Mouse (Mus musculus): ENCODE results near the gene Tex48.
A peak's percentile ranks its signal among the peaks of the same experiment; 100 is the strongest.

Tex48 gene

GRCm38 (mm10) chr4:63622378-63622835 lies at the start of gene Tex48:
Gene Tex48, minus strand, starts transcription at chr4:63622428.
- DNase-seq (ENCODE audit: low spot score in 2 of 2) = no peak

- peak; percentile 32 to 56 for DNase-seq (ENCODE audit: low spot score in 2 of 2)
These were observed 46.0 kb upstream of the Tex48 start for GRCm38 (mm10) chr4:63668255-63668654.

DNA sequence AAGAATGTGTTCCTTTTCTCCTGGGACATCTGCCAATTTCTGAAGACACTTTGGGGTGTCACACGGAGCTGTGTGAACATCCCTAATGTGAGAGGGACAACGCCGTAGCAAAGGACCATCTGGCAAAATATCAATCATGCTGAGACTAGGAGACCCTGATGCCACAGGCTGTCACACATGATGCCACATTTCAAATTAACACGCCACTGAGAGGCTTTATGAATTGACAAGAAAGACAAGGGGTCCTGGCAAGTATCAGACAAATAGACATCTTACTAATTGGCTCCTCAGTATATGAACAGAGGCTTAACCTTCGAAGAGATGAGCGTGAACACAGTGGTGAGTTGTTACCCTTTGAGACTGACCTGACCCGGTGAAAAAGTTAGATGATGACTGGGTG lies 43.5 kb upstream of the Tex48 start:
- DNase-seq (ENCODE audit: low spot score in 2 of 2) = no peak

DNA sequence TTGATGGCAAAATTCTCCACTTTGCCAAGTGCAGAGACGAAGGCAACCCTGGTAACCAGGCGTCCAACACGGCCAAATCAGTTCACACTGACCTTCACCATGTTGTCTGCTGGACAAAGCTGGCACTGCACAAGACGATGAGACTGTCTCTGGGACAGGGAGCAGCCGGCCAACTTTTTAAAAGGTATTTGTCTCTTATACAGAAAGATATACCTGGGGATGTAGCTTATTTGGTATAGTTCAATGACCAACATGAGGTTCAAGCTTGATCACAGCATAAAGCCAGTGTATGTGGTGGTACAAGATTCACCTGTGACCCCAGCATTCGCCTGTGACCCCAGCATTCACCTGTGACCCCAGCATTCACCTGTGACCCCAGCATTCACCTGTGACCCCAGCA lies 41.1 kb upstream of the Tex48 start, which contains the start of gene Gm11214:
Gm11214 (minus strand) TSS at position 101 of the 400 bp plus-strand sequence.
- DNase-seq (ENCODE audit: low spot score in 2 of 2) = no peak

DNA sequence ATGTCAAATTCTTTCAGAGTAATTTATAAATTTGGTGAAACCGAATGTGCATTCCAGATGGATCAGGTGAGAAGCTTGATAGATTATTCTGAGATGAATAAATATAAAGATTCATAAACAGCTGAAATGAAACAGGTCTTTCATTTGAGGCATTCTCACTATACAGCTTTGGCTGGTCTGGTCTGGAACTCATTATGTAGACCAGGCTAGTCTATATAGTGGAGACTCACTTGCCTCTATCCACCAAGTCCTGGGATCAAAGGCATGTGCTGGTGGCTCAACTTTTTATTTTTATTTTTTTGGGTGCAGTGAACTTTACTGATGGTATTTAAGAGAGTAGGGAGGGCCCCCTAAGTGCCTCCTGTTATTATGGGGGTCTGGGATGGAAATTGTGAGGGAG lies 39.6 kb upstream of the Tex48 start:
- DNase-seq (ENCODE audit: low spot score in 2 of 2) = no peak

DNA sequence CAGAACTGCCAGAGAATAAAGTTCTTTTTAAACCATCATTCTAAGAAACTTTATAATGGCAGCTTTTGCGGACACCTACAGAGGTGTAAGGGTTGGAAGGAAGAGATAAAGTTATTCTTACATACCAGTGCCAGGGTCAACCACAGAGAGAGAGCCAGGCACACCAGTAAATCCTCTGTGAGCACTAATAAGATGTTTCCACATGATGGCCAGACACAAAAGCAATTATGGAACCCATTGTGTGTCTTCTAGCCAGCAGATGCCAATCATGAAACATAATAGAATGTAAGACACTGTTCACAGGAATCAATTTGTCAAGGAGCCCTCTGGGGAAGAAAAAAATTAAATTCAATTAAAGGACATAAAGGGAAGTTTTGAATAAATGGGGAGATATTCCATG lies 39.2 kb upstream of the Tex48 start:
- DNase-seq (ENCODE audit: low spot score in 2 of 2) = no peak

GRCm38 (mm10) chr4:63659775-63660174 lies 37.5 kb upstream of the Tex48 start:
- no peak for DNase-seq (ENCODE audit: low spot score in 2 of 2)

GRCm38 (mm10) chr4:63659086-63659485 lies 36.9 kb upstream of the Tex48 start:
- DNase-seq (ENCODE audit: low spot score in 2 of 2) = no peak

DNA sequence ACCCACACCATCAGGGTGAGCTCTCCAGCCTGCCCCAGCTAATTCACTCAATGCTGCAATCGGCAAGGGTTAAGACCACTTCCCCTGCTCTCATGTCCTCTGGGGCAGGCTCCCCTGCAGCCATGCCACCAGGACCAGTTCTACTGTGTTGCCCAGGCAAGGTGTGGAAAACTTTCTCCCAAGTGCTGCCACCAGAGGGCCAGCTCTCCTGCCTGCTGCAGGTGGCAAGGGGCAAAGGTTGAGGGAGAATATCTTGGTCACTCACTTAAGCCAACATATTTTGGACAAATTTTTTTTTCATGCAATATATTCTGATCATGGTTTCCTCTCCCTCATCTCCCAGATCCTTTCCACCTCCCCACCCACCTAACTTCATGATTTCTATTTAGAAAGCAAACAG lies 32.2 kb upstream of the Tex48 start:
- no peak for DNase-seq (ENCODE audit: low spot score in 2 of 2)

GRCm38 (mm10) chr4:63643956-63644726 lies 21.9 kb upstream of the Tex48 start:
- DNase-seq (ENCODE audit: low spot score in 2 of 2) = no peak

DNA sequence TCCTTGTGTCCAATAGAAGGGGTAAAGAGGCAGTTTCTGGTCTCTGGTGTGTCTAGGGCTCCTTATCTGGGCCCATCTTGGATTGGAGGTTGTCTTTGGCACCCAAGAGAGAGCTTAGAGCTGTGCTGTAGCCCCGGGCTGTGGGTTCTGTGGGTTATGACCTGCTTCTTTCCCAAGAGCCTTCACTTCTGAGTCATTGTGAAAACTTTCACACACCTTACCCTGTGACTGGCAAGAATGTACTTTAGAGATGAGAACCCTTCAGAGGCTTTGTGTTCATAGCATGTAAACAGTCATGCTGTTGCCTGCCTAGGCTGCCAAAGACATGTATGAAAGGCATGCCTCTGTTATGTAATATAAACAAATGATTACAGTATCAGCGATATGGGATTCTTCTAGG lies 17.6 kb upstream of the Tex48 start:
- DNase-seq (ENCODE audit: low spot score in 2 of 2) = no peak

DNA sequence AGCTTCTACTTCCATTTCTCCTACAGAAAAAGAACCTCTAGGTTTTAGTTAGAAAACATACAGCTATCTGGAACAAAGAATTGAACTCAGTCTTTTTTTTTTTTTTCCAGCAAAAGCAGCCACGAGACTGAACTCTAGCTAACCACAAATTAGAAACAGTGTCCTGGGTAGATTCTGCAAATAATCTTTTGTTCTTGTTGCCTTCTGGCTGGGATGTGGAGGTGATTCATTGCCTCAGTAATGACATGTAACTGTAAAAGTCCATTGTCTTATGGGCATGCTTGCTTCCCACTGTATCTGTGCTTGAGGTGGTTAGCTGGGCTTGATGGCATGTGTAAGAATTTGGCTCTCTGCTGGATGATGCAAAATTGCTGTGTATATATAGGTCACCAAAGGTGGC lies 16.4 kb upstream of the Tex48 start:
- no peak for DNase-seq (ENCODE audit: low spot score in 2 of 2)

GRCm38 (mm10) chr4:63633181-63633580 lies 11.0 kb upstream of the Tex48 start:
- no peak for DNase-seq (ENCODE audit: low spot score in 2 of 2)

DNA sequence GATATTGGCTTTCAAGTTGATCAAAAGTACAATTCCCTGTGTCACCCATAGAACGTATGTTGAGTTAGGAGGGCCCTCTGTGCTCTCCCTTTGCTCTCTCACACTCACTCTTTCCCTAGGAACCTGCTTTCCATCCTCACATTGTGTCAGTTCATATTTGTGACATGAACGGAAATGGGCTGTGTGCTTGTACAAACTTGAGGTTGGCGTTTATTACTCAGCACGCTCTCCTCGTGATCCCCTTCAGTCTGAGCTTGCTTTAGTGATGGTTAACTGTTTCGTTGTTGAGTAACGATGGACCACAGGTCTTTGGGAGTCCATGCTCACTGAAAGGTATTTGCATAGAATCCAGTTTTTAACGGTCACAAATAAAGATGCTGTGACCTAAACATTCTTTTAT lies 4.9 kb upstream of the Tex48 start:
- no peak for DNase-seq (ENCODE audit: low spot score in 2 of 2)

- DNase-seq (ENCODE audit: low spot score in 2 of 2) = no peak
These were observed 3.4 kb upstream of the Tex48 start for GRCm38 (mm10) chr4:63625563-63626080.

GRCm38 (mm10) chr4:63621861-63622260 lies 367 bp downstream of the Tex48 start:
- no peak for DNase-seq (ENCODE audit: low spot score in 2 of 2)

- DNase-seq (ENCODE audit: low spot score in 2 of 2) = no peak
These were observed 13.8 kb downstream of the Tex48 start for GRCm38 (mm10) chr4:63608391-63608790.

GRCm38 (mm10) chr4:63605968-63606367 lies 16.3 kb downstream of the Tex48 start:
- no peak for DNase-seq (ENCODE audit: low spot score in 2 of 2)

DNA sequence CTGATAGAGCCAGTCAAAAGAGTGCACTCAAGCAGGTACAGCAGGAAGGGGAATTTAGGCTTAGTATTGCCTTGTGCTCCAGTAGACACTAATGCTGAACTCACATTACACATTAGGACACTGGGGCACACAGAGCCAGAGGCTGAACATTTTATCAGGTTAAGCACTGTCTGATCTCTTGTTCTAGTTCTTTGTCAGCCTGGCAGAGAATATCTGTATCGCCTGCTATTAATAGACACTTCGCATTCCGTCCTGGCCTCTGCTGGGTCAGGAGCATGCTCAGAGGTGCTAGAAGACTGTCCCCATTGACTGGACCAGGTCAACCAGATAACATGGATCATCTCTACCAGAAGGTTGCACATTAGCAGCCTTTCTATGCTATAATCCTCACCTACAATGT lies 16.7 kb downstream of the Tex48 start:
- DNase-seq (ENCODE audit: low spot score in 2 of 2) = no peak

GRCm38 (mm10) chr4:63604945-63605344 lies 17.3 kb downstream of the Tex48 start, which contains the start of gene Gm11213:
Gene Gm11213, minus strand, starts transcription at chr4:63605261.
- no peak for DNase-seq (ENCODE audit: low spot score in 2 of 2)

GRCm38 (mm10) chr4:63601263-63601662 lies 21.0 kb downstream of the Tex48 start:
- no peak for DNase-seq (ENCODE audit: low spot score in 2 of 2)

- DNase-seq (ENCODE audit: low spot score in 2 of 2) = no peak
These were observed 21.4 kb downstream of the Tex48 start for GRCm38 (mm10) chr4:63600786-63601185.

DNA sequence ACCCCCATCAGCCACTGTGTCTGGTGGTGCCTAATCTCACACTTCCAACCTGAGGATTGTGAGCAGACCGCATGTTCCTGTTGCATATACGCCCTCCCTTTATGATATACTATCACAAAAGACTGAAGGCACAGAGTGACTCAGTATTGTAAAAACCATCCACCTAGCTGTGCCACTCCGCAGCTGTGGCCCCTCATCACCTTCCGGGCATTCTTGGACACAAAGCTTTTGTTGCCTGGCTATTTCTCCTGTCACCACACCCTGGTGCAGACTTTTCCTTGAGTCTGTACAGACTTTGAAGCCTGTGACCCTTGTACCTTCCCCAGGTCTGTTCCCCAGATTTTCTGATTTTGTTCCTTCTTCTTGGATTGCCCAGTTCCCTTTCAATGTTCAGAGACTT lies 26.2 kb downstream of the Tex48 start:
- DNase-seq (ENCODE audit: low spot score in 2 of 2) = no peak
